Mouse (Mus musculus) lung, adult 2 months (tissue): Measurements from ENCODE around the gene Gm20696.

Source experiments
- CTCF ChIP-seq: fragments of 200-500 bp; IDR thresholded peaks from 2 replicates; pipeline ENCODE4 v1.5.1; 2011; ENCODE audit warnings: mild to moderate bottlenecking, low read length, control low read depth; ENCODE audit not compliant: insufficient read depth
- POLR2A ChIP-seq: fragments of 200-500 bp; IDR thresholded peaks from 2 replicates; pipeline ENCODE4 v1.6.1; 2011; ENCODE audit warnings: low read depth, mild to moderate bottlenecking, control low read depth, low read length, borderline replicate concordance; ENCODE audit errors: extremely low read depth

DNA sequence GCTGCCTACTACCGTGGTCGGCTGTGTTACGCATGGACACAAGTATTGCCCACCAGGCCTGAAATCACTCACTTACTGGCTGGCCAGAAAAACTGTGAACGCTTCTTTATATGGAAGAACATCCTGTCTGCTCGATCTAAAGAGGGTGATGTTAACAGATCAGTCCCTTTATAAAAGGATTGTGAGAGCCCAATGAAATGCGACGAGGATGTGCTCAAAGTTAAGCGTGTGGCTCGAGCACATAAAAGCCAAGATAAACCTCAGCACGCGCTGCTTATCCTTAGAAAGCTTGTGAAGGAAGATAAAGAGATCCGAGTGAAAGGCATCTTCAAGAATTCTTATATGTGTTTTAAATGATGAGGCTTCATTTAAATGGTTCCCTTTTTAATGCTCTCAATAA lies 270.9 kb downstream of the Gm20696 start:
- no peak for TF ChIP-seq POLR2A
- no peak for TF ChIP-seq CTCF
